ENCODE assay signal across 8 mouse cellular contexts in genomic region chr9:57644944-57645893, GRCm38 (mm10). TPM values are rescaled to one million over a fixed set of nuclear protein-coding genes. Genes with fewer than 3 reads are reported as not detected.
DNase-seq lines count a peak whose midpoint lies in the region; ATAC-seq and TF ChIP-seq lines count a peak whose summit lies in the region.

No protein-coding gene starts in this region.

- H3K9ac ChIP-seq in intestine, postnatal 0 days (ENCODE audit: low read depth, low read length) = peak overlapping the region; percentile 92
- H3K9ac ChIP-seq in midbrain, embryonic 11.5 days (ENCODE audit: low read length) = peak overlapping the region; percentile 99

- H3K36me3 ChIP-seq in embryonic facial prominence, embryonic 10.5 days (replicated peaks) = peaks cover 21% of the 10 kb centered on the region
- peaks cover 5% of the 10 kb centered on the region; the same call in 1 of the 2 replicates for H3K36me3 ChIP-seq in intestine, postnatal 0 days (ENCODE audit: control insufficient read depth, insufficient read depth)
- no peaks in the 10 kb centered on the region for H3K36me3 ChIP-seq in midbrain, embryonic 11.5 days (ENCODE audit: control insufficient read depth, insufficient read depth, low read length)

- intact Hi-C loops in left cerebral cortex, postnatal 4 days (cut with DNase I) = no loop called here

- peak; percentile 97 for TF ChIP-seq CTCF in intestine, postnatal 0 days (IDR thresholded peaks at IDR 0.05; ENCODE audit: low read depth)

- peak overlapping the region; percentile 99 for H3K4me3 ChIP-seq in embryonic facial prominence, embryonic 10.5 days
- H3K4me3 ChIP-seq in intestine, postnatal 0 days (ENCODE audit: low read depth, low read length) = peak overlapping the region; percentile 85
- H3K4me3 ChIP-seq in midbrain, embryonic 11.5 days (ENCODE audit: low read depth, low read length) = peak overlapping the region; percentile 96

- H3K4me1 ChIP-seq in embryonic facial prominence, embryonic 10.5 days = peaks cover 66% of the 10 kb centered on the region
- peaks cover 27% of the 10 kb centered on the region for H3K4me1 ChIP-seq in intestine, postnatal 0 days (replicated peaks; ENCODE audit: control insufficient read depth, insufficient read depth, low read length)
- H3K4me1 ChIP-seq in midbrain, embryonic 11.5 days (ENCODE audit: control insufficient read depth, insufficient read depth, low read length) = peaks cover 30% of the 10 kb centered on the region

- DNase-seq in adrenal gland, postnatal 14 days = peak; percentile 97
- DNase-seq in embryonic facial prominence, embryonic 10.5 days (ENCODE audit: low spot score) = peak; percentile 95
- peak; percentile 94 for DNase-seq in left cerebral cortex, postnatal 4 days
- DNase-seq in midbrain, embryonic 11.5 days (ENCODE audit: low spot score, missing footprints) = peak; percentile 99
- DNase-seq in right cerebral cortex, postnatal 4 days = peak; percentile 93
- DNase-seq in yolk sac, embryonic 10.5 days (ENCODE audit: low spot score) = peak; percentile 91

- H3K9me3 ChIP-seq in embryonic facial prominence, embryonic 10.5 days = no peaks in the 10 kb centered on the region
- no peaks in the 10 kb centered on the region for H3K9me3 ChIP-seq in intestine, postnatal 0 days (ENCODE audit: control insufficient read depth)
- H3K9me3 ChIP-seq in midbrain, embryonic 11.5 days (ENCODE audit: control insufficient read depth, low read length) = no peaks in the 10 kb centered on the region

- WGBS in embryonic facial prominence, embryonic 10.5 days = under 1% methylated on average over 85 of the region's 85 CpGs
- WGBS in intestine, postnatal 0 days = 0% methylated on average over 79 of the region's 85 CpGs
- 0% methylated on average over 63 of the region's 85 CpGs for WGBS in midbrain, embryonic 11.5 days

- peak overlapping the region; percentile 99 for H3K27ac ChIP-seq in embryonic facial prominence, embryonic 10.5 days (replicated peaks)
- H3K27ac ChIP-seq in intestine, postnatal 0 days (ENCODE audit: low read depth, low read length) = peak overlapping the region; percentile 96
- peak overlapping the region; percentile 95 for H3K27ac ChIP-seq in midbrain, embryonic 11.5 days (ENCODE audit: low read depth, low read length)

- ATAC-seq in granulocyte monocyte progenitor cell, adult 5-6 weeks (replicated peaks; ENCODE audit: poor library complexity, severe bottlenecking) = peak; percentile 58
- peak; percentile 82 for ATAC-seq in intestine, postnatal 0 days
- peak; percentile 91 for ATAC-seq in midbrain, embryonic 11.5 days (ENCODE audit: low FRiP score)

- peak overlapping the region; percentile 85 for H3K4me2 ChIP-seq in intestine, postnatal 0 days (replicated peaks; ENCODE audit: low read depth)
- peak overlapping the region; percentile 56 for H3K4me2 ChIP-seq in midbrain, embryonic 11.5 days

- 0 out of 2 replicates have a peak, but pooled peaks cover 5% of the 10 kb centered on the region for H3K27me3 ChIP-seq in embryonic facial prominence, embryonic 10.5 days (replicated peaks; ENCODE audit: low read depth, poor library complexity, severe bottlenecking)
- H3K27me3 ChIP-seq in intestine, postnatal 0 days (replicated peaks; ENCODE audit: control insufficient read depth, insufficient read depth, low read length) = no peaks in the 10 kb centered on the region
- H3K27me3 ChIP-seq in midbrain, embryonic 11.5 days (ENCODE audit: control insufficient read depth, insufficient read depth, low read length) = no peaks in the 10 kb centered on the region

RNA-seq across cellular contexts. Expression of gene Csk, which starts 8.2 kb away (rescaled TPM):
- total RNA-seq in adrenal gland, postnatal 14 days (2021) = 71.0 and 75.6 TPM in 2 replicates
- 33.2 and 38.3 TPM in 2 replicates for polyA plus RNA-seq in embryonic facial prominence, embryonic 10.5 days (2016; fragmentation: Nextera tagmentation; extraction: Ambion mirVana)
- total RNA-seq in granulocyte monocyte progenitor cell, adult 5-6 weeks (2014; fragmentation: Nextera tagmentation) = 86.9 and 92.3 TPM in 2 replicates
- 83.8 and 113 TPM in 2 replicates for total RNA-seq in granulocyte monocyte progenitor cell, adult 5-6 weeks (2017)
- 18.7 and 21.9 TPM in 2 replicates for polyA plus RNA-seq in intestine, postnatal 0 days (2015; fragmentation: Nextera tagmentation; extraction: Ambion mirVana)
- total RNA-seq in left cerebral cortex, postnatal 4 days (2021) = 100 to 1,000 TPM; 133 to 137 TPM
- polyA plus RNA-seq in midbrain, embryonic 11.5 days (2014; fragmentation: Nextera tagmentation; extraction: Ambion mirVana) = 29.2 and 32.3 TPM in 2 replicates

RNA-seq across cellular contexts. Expression of gene Lman1l, which starts 24.6 kb away (rescaled TPM):
- not detected in 2 replicates for total RNA-seq in adrenal gland, postnatal 14 days (2021)
- polyA plus RNA-seq in embryonic facial prominence, embryonic 10.5 days (2016; fragmentation: Nextera tagmentation; extraction: Ambion mirVana) = not detected in 2 replicates
- total RNA-seq in granulocyte monocyte progenitor cell, adult 5-6 weeks (2014; fragmentation: Nextera tagmentation) = not detected in 2 replicates
- not detected in 2 replicates for total RNA-seq in granulocyte monocyte progenitor cell, adult 5-6 weeks (2017)
- polyA plus RNA-seq in intestine, postnatal 0 days (2015; fragmentation: Nextera tagmentation; extraction: Ambion mirVana) = not detected in 2 replicates
- total RNA-seq in left cerebral cortex, postnatal 4 days (2021) = under 1 TPM in 1 of 2 experiments, not detected in 1; 0.22 TPM
- polyA plus RNA-seq in midbrain, embryonic 11.5 days (2014; fragmentation: Nextera tagmentation; extraction: Ambion mirVana) = 0.08 TPM in 1 of 2 replicates, not detected in the other

RNA-seq across cellular contexts. Expression of gene Cyp1a2, which starts 38.3 kb away (rescaled TPM):
- total RNA-seq in adrenal gland, postnatal 14 days (2021) = 1.5 and 43.1 TPM in 2 replicates
- polyA plus RNA-seq in embryonic facial prominence, embryonic 10.5 days (2016; fragmentation: Nextera tagmentation; extraction: Ambion mirVana) = not detected in 2 replicates
- total RNA-seq in granulocyte monocyte progenitor cell, adult 5-6 weeks (2014; fragmentation: Nextera tagmentation) = not detected in 2 replicates
- not detected in 2 replicates for total RNA-seq in granulocyte monocyte progenitor cell, adult 5-6 weeks (2017)
- not detected in 2 replicates for polyA plus RNA-seq in intestine, postnatal 0 days (2015; fragmentation: Nextera tagmentation; extraction: Ambion mirVana)
- total RNA-seq in left cerebral cortex, postnatal 4 days (2021) = not detected
- not detected in 2 replicates for polyA plus RNA-seq in midbrain, embryonic 11.5 days (2014; fragmentation: Nextera tagmentation; extraction: Ambion mirVana)

RNA-seq across cellular contexts. Expression of gene Cplx3, which starts 39.1 kb away (rescaled TPM):
- total RNA-seq in adrenal gland, postnatal 14 days (2021) = not detected in 2 replicates
- 1.6 and 1.8 TPM in 2 replicates for polyA plus RNA-seq in embryonic facial prominence, embryonic 10.5 days (2016; fragmentation: Nextera tagmentation; extraction: Ambion mirVana)
- total RNA-seq in granulocyte monocyte progenitor cell, adult 5-6 weeks (2014; fragmentation: Nextera tagmentation) = not detected in 2 replicates
- total RNA-seq in granulocyte monocyte progenitor cell, adult 5-6 weeks (2017) = not detected in 2 replicates
- not detected in 2 replicates for polyA plus RNA-seq in intestine, postnatal 0 days (2015; fragmentation: Nextera tagmentation; extraction: Ambion mirVana)
- 1 to 10 TPM; 5.6 to 7.6 TPM for total RNA-seq in left cerebral cortex, postnatal 4 days (2021)
- polyA plus RNA-seq in midbrain, embryonic 11.5 days (2014; fragmentation: Nextera tagmentation; extraction: Ambion mirVana) = 3.0 and 3.1 TPM in 2 replicates

RNA-seq across cellular contexts. Expression of gene Cyp1a1, which starts 42.5 kb away (rescaled TPM):
- total RNA-seq in adrenal gland, postnatal 14 days (2021) = 0.37 TPM in 1 of 2 replicates, not detected in the other
- polyA plus RNA-seq in embryonic facial prominence, embryonic 10.5 days (2016; fragmentation: Nextera tagmentation; extraction: Ambion mirVana) = 0.07 TPM in 1 of 2 replicates, not detected in the other
- not detected in 2 replicates for total RNA-seq in granulocyte monocyte progenitor cell, adult 5-6 weeks (2014; fragmentation: Nextera tagmentation)
- total RNA-seq in granulocyte monocyte progenitor cell, adult 5-6 weeks (2017) = not detected in 2 replicates
- polyA plus RNA-seq in intestine, postnatal 0 days (2015; fragmentation: Nextera tagmentation; extraction: Ambion mirVana) = 0.05 and 0.09 TPM in 2 replicates
- 1 to 10 TPM in 1 of 2 experiments, under 1 TPM in 1; 0.95 to 1.1 TPM for total RNA-seq in left cerebral cortex, postnatal 4 days (2021)
- polyA plus RNA-seq in midbrain, embryonic 11.5 days (2014; fragmentation: Nextera tagmentation; extraction: Ambion mirVana) = not detected in 2 replicates

Comparison
In these comparisons a context has a peak if more than half of its experiments do, and no peak if none do; other contexts are left out.
1. Peak in every context shown above with its lines: DNase-seq, ATAC-seq, H3K4me3 ChIP-seq and H3K27ac ChIP-seq.